Comparison of ENCODE assay signal across 25 mouse cellular contexts in genomic region chr9:79816013-79816412, GRCm38 (mm10). TPM values are rescaled to one million over a fixed set of nuclear protein-coding genes. Genes with fewer than 3 reads are reported as not detected.
DNase-seq lines count a peak whose midpoint lies in the region; ATAC-seq and TF ChIP-seq lines count a peak whose summit lies in the region.
"Had no signal": no experiment of that assay in that cellular context is flagged by ENCODE, and none has a peak within 500 bp of the region (broad histone marks: within the 10 kb centered on the region; RNA-seq: fewer than 3 reads in every experiment).

No protein-coding gene starts in this region.

- no peaks in the 10 kb centered on the region for H3K36me3 ChIP-seq in spleen, adult 2 months (ENCODE audit: control insufficient read depth, insufficient read depth, low read length)

- H3K27me3 ChIP-seq in spleen, adult 2 months (ENCODE audit: control insufficient read depth, insufficient read depth, low read length) = no peaks in the 10 kb centered on the region
- H3K27me3 ChIP-seq: forebrain, embryonic 12.5 days; midbrain, embryonic 12.5 days; neural tube, embryonic 15.5 days had no signal

- H3K4me3 ChIP-seq in spleen, adult 2 months (ENCODE audit: extremely low read depth, insufficient read depth, insufficient read length) = peak overlapping the region; percentile 30; the same call in 1 of the 2 replicates
- peak overlapping the region; percentile 31 for H3K4me3 ChIP-seq in bone marrow macrophage, adult 2 months (ENCODE audit: insufficient read depth, low read length)
- H3K4me3 ChIP-seq: embryonic facial prominence, embryonic 10.5 days; forebrain, embryonic 12.5 days; layer of hippocampus, adult 2 months; midbrain, embryonic 12.5 days; myocyte; neural tube, embryonic 15.5 days had no signal

- ATAC-seq in megakaryocyte, adult 5-6 weeks (ENCODE audit: poor library complexity, severe bottlenecking) = peak; percentile 80
- ATAC-seq: hindbrain, postnatal 0 days had no signal

- no peak for DNase-seq in spleen, adult 2 months (ENCODE audit: low read depth in 1 of 2, low spot score in 2 of 2)
- DNase-seq in spleen, postnatal 14 days (ENCODE audit: low spot score in 2 of 2) = no peak
- DNase-seq in CD4-positive helper T cell, adult 2 months (ENCODE audit: low read depth, low spot score) = peak; percentile 45
- DNase-seq in cerebellum, adult 11-12 months = no peak
- no peak for DNase-seq in embryo, embryonic 10 days (ENCODE audit: low spot score)
- DNase-seq in kidney, adult 11 months = no peak
- DNase-seq: adrenal gland, postnatal 10 days; cerebellum, adult 18-20 months; cerebellum, postnatal 36 days; heart, adult 18-20 months; heart, postnatal 4 days; kidney, adult 2 months; kidney, postnatal 14 days; lung, embryonic 14.5 days; lung, postnatal 4 days; right cerebral cortex, postnatal 25 days had no signal

- 34% methylated on average over 11 of the region's 11 CpGs for WGBS in spleen, adult 2 months

- TF ChIP-seq POLR2A in spleen, adult 2 months (IDR thresholded peaks at IDR 0.05; ENCODE audit: low read depth, low read length) = no peak
- TF ChIP-seq POLR2A in bone marrow macrophage, adult 2 months (IDR thresholded peaks at IDR 0.05; ENCODE audit: borderline replicate concordance, low read depth, low read length) = no peak

- H3K4me1 ChIP-seq in spleen, adult 2 months (ENCODE audit: control insufficient read depth, insufficient read depth, insufficient read length) = peaks cover 9% of the 10 kb centered on the region; the same call in 1 of the 2 replicates
- peaks cover 13% of the 10 kb centered on the region for H3K4me1 ChIP-seq in bone marrow macrophage, adult 2 months (ENCODE audit: control insufficient read depth, insufficient read depth, low read length)
- H3K4me1 ChIP-seq: embryonic facial prominence, embryonic 10.5 days; forebrain, embryonic 12.5 days; midbrain, embryonic 12.5 days; neural tube, embryonic 15.5 days had no signal

- no peak for TF ChIP-seq CTCF in spleen, adult 2 months (IDR thresholded peaks at IDR 0.05; ENCODE audit: extremely low read depth, insufficient read depth, insufficient read length, insufficient replicate concordance)
- no peak for TF ChIP-seq CTCF in bone marrow macrophage, adult 2 months (IDR thresholded peaks at IDR 0.05; ENCODE audit: low read depth, low read length)

- 0 out of 2 replicates have a peak overlapping the region, but pooled peaks have one; percentile 14 for H3K27ac ChIP-seq in spleen, adult 2 months (ENCODE audit: insufficient read depth, low read length)
- H3K27ac ChIP-seq in bone marrow macrophage, adult 2 months (ENCODE audit: insufficient read depth, low read depth, low read length) = no peak overlapping the region
- H3K27ac ChIP-seq: embryonic facial prominence, embryonic 10.5 days; forebrain, embryonic 12.5 days; hindbrain, postnatal 0 days; layer of hippocampus, adult 2 months; midbrain, embryonic 12.5 days; neural tube, embryonic 15.5 days had no signal

RNA-seq across cellular contexts. Expression of gene Tmem30a, which starts 22.7 kb away (rescaled TPM):
- 23.0 and 40.0 TPM in 2 replicates for polyA plus RNA-seq in spleen, adult 2 months (2012; rRNA removed)
- polyA plus RNA-seq in bone marrow macrophage, adult 2 months (2012; ENCODE audit: insufficient read depth, insufficient read length, missing spikeins) = 88.5 and 88.9 TPM in 2 replicates
- 89.2 and 111 TPM in 2 replicates for total RNA-seq in megakaryocyte, adult 5-6 weeks (2015)
- 118 and 122 TPM in 2 replicates for total RNA-seq in megakaryocyte, adult 5-6 weeks (2017)

RNA-seq across cellular contexts. Expression of gene Cox7a2, which starts 56.3 kb away (rescaled TPM):
- polyA plus RNA-seq in spleen, adult 2 months (2012; rRNA removed) = 38.5 and 54.2 TPM in 2 replicates
- 257 and 284 TPM in 2 replicates for polyA plus RNA-seq in bone marrow macrophage, adult 2 months (2012; ENCODE audit: insufficient read depth, insufficient read length, missing spikeins)
- 346 and 414 TPM in 2 replicates for total RNA-seq in megakaryocyte, adult 5-6 weeks (2015)
- 115 and 122 TPM in 2 replicates for total RNA-seq in megakaryocyte, adult 5-6 weeks (2017)
